Mouse (Mus musculus): ENCODE data around the gene Rorc. TPM values are rescaled to one million over a fixed set of nuclear protein-coding genes. Genes with fewer than 3 reads are reported as not detected.

Rorc gene
- polyA plus RNA-seq (2014; fragmentation: Nextera tagmentation; extraction: Ambion mirVana) = 4.7 and 5.4 TPM in 2 replicates

DNA sequence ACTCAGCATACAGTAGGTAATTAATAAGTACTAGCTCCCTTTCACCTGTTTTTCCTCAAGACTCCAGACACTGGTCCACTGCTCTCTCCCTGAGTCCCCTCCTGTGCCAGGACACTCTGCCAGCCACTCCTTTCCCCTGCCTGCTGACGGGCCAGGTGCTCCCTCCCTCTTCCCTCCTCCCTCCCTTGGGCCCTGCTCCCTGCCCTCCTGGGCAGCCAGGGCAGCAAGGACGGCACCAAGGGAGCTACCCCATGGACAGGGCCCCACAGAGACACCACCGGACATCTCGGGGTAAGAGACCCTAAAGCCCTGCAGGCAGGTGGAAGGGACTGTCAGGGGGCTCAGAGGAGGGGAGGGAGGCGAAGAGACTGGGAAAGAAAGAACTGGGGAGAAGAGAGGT, at the start of gene Rorc:
Rorc (plus strand) TSS at position 154 of the 400 bp plus-strand sequence.
- peak within 1 kb of the TSS; percentile 23; the same call in 1 of the 2 replicates for H3K4me3 ChIP-seq (ENCODE audit: low read depth, low read length)
- H3K9me3 ChIP-seq (ENCODE audit: low read depth, low read length) = no peaks in the 10 kb centered on the region
- H3K4me1 ChIP-seq (ENCODE audit: insufficient read depth) = no peaks in the 10 kb centered on the region
- no peaks in the 10 kb centered on the region for H3K27me3 ChIP-seq (ENCODE audit: insufficient read depth, low read length)
- H3K9ac ChIP-seq = no peak within 1 kb of the TSS
- 13% methylated on average over 5 of the region's 5 CpGs for WGBS
- H3K4me2 ChIP-seq = peak within 1 kb of the TSS; percentile 51
- no peaks in the 10 kb centered on the region for H3K36me3 ChIP-seq (ENCODE audit: insufficient read depth)
- no peak for ATAC-seq (ENCODE audit: insufficient read depth)
- peak within 1 kb of the TSS; percentile 62 for H3K27ac ChIP-seq (ENCODE audit: low read depth)
- TF ChIP-seq CTCF (IDR thresholded peaks at IDR 0.05; ENCODE audit: low read depth) = no peak
- DNase-seq = no peak

DNA sequence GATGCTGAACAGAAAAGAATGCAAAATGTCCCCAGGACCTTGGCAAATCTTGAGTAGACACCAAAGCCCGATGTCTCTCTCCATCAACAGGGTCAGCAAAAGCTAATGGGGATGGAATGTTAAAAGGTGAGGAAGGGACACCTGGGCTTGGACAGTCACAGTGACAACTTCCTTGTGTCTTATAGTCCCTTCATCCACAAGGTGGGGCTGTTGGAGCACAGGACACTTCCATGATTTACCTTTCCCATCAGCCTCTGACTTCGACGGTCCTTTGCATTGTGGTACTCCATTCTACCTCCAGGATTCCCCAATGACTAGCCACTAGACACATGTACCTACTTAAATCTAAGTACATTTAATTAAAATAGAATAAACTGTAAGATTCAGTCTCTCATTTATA, 43.9 kb upstream of the Rorc start:
- no peak for ATAC-seq (ENCODE audit: insufficient read depth)
- peak; percentile 44 for TF ChIP-seq CTCF (IDR thresholded peaks at IDR 0.05; ENCODE audit: low read depth)
- H3K36me3 ChIP-seq (ENCODE audit: insufficient read depth) = no peaks in the 10 kb centered on the region
- no peaks in the 10 kb centered on the region for H3K27me3 ChIP-seq (ENCODE audit: insufficient read depth, low read length)
- no peaks in the 10 kb centered on the region for H3K9me3 ChIP-seq (ENCODE audit: low read depth, low read length)
- 42% methylated on average over 3 of the region's 3 CpGs for WGBS
- H3K27ac ChIP-seq (ENCODE audit: low read depth) = no peak overlapping the region
- H3K4me1 ChIP-seq (ENCODE audit: insufficient read depth) = no peaks in the 10 kb centered on the region
- no peak overlapping the region for H3K9ac ChIP-seq
- H3K4me3 ChIP-seq (ENCODE audit: low read depth, low read length) = no peak overlapping the region
- H3K4me2 ChIP-seq = no peak overlapping the region
- peak; percentile 34 for DNase-seq

DNA sequence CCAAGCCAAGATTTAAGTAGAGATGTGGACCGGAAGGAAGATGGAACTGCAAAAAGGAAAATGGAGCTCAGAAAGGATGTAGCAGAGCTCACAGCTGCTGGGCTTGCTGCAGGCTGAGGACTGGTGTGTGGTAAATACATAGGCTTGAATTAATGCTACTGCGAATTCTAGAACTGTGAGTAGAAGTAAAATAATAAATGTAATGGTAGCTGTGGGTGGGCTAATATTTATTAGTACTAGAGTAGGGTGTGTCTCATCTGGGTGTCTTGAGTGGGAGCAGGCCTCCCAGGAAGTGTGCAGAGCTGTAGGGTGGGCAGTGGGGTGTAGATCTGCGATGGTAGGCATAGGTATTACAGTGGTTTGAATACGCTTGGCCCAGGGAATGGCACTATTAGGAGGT, 38.2 kb upstream of the Rorc start:
- 89% methylated on average over 4 of the region's 4 CpGs for WGBS

DNA sequence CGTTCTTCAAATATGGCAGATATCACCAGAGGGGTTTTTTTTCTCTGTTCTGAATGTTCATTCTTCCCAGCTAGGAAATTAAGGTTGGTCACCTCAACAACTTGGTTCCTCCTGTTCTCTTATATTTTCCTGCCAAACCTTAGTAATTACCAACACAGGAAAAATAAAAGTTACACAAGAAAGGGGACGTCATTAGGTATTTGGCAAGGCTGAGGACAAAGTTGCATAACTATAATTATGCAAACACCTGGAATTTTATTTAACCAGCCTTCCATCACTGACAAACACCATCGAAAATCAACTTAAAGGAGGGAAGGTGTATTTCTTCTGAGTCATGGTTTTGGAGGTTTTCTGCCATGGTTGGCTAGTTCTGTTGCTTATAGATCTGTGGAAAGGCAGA, 34.1 kb upstream of the Rorc start:
- DNase-seq (no peak), ATAC-seq (ENCODE audit: insufficient read depth) (no peak)
- Histone ChIP-seq H3K9ac (no peak overlapping the region), H3K4me1 (ENCODE audit: insufficient read depth) (no peaks in the 10 kb centered on the region), H3K27me3 (ENCODE audit: insufficient read depth, low read length) (no peaks in the 10 kb centered on the region), H3K36me3 (ENCODE audit: insufficient read depth) (no peaks in the 10 kb centered on the region), H3K4me2 (no peak overlapping the region), H3K9me3 (ENCODE audit: low read depth, low read length) (no peaks in the 10 kb centered on the region), H3K4me3 (ENCODE audit: low read depth, low read length) (no peak overlapping the region), H3K27ac (ENCODE audit: low read depth) (no peak overlapping the region)
- no peak for TF ChIP-seq CTCF (IDR thresholded peaks at IDR 0.05; ENCODE audit: low read depth)
- 79% methylated on average over 3 of the region's 3 CpGs for WGBS

More for the DNA sequence above, 38.2 kb upstream of the Rorc start:
- Histone ChIP-seq H3K27me3 (ENCODE audit: insufficient read depth, low read length) (no peaks in the 10 kb centered on the region), H3K27ac (ENCODE audit: low read depth) (no peak overlapping the region), H3K4me1 (ENCODE audit: insufficient read depth) (no peaks in the 10 kb centered on the region), H3K9ac (no peak overlapping the region), H3K4me3 (ENCODE audit: low read depth, low read length) (no peak overlapping the region), H3K9me3 (ENCODE audit: low read depth, low read length) (no peaks in the 10 kb centered on the region), H3K4me2 (no peak overlapping the region), H3K36me3 (ENCODE audit: insufficient read depth) (no peaks in the 10 kb centered on the region)
- TF ChIP-seq CTCF (IDR thresholded peaks at IDR 0.05; ENCODE audit: low read depth) = no peak
- no peak for DNase-seq
- no peak for ATAC-seq (ENCODE audit: insufficient read depth)

DNA sequence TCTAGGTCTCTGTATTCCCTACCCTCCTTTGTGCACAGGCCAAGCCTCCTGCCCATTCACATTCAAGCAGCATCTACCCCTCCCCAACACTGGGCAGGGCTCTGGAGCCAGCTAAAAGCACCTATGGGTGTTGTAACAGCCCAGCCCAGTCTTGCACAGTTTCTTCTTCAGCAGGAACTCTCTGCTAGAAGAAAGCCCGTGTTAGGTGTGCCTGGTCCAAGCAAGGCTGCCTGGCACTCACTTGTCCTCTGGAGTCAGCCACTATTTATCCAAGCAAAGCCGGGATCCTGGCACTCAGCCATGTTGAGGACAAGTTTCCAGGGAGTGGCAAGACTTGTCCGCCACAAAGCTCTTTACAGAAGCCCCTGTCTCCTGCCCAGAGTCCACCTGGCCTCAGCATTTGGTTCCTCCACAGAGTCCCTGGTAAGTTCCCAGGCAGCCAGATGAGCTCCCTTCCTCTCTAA, 30.6 kb upstream of the Rorc start, which contains the start of gene Them5:
Them5 (plus strand) TSS at position 141 of the 464 bp plus-strand sequence.
- H3K4me1 ChIP-seq (ENCODE audit: insufficient read depth) = no peaks in the 10 kb centered on the region
- H3K36me3 ChIP-seq (ENCODE audit: insufficient read depth) = no peaks in the 10 kb centered on the region
- DNase-seq (peak; percentile 76), ATAC-seq (ENCODE audit: insufficient read depth) (peak; percentile 41; the same call in 1 of the 2 replicates)
- H3K4me3 ChIP-seq (ENCODE audit: low read depth, low read length) = no peak within 1 kb of the TSS
- H3K4me2 ChIP-seq = no peak within 1 kb of the TSS
- no peaks in the 10 kb centered on the region for H3K9me3 ChIP-seq (ENCODE audit: low read depth, low read length)
- H3K27me3 ChIP-seq (ENCODE audit: insufficient read depth, low read length) = no peaks in the 10 kb centered on the region
- no peak within 1 kb of the TSS for H3K27ac ChIP-seq (ENCODE audit: low read depth)
- TF ChIP-seq CTCF (IDR thresholded peaks at IDR 0.05; ENCODE audit: low read depth) = no peak
- WGBS = 31% methylated on average over 3 of the region's 3 CpGs
- H3K9ac ChIP-seq = no peak within 1 kb of the TSS

DNA sequence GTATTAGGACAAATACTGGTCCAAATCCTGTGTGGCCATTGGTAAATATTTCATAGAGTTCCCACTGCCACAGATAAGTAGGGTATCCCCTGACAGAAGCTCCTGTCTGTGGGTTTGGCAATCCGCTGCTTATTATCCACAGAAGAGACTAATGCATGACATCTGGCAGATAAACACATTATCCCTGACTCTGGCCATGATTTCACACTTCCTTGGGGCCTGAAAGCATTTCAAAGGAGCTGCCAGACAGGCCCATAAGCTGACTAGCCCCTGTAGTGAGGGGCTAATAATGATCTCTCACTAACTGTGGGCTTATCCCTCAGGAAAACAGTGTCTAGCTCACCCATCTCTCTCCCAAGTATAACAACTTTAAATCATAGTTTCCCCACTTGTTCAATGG, 30.0 kb upstream of the Rorc start:
- 45% methylated on average over 1 of the region's 1 CpGs for WGBS
- no peaks in the 10 kb centered on the region for H3K9me3 ChIP-seq (ENCODE audit: low read depth, low read length)
- H3K4me2 ChIP-seq = no peak overlapping the region
- no peaks in the 10 kb centered on the region for H3K27me3 ChIP-seq (ENCODE audit: insufficient read depth, low read length)
- no peak for DNase-seq
- H3K4me3 ChIP-seq (ENCODE audit: low read depth, low read length) = no peak overlapping the region
- no peaks in the 10 kb centered on the region for H3K4me1 ChIP-seq (ENCODE audit: insufficient read depth)
- no peak for ATAC-seq (ENCODE audit: insufficient read depth)
- H3K27ac ChIP-seq (ENCODE audit: low read depth) = no peak overlapping the region
- H3K36me3 ChIP-seq (ENCODE audit: insufficient read depth) = no peaks in the 10 kb centered on the region
- no peak overlapping the region for H3K9ac ChIP-seq
- TF ChIP-seq CTCF (IDR thresholded peaks at IDR 0.05; ENCODE audit: low read depth) = no peak

DNA sequence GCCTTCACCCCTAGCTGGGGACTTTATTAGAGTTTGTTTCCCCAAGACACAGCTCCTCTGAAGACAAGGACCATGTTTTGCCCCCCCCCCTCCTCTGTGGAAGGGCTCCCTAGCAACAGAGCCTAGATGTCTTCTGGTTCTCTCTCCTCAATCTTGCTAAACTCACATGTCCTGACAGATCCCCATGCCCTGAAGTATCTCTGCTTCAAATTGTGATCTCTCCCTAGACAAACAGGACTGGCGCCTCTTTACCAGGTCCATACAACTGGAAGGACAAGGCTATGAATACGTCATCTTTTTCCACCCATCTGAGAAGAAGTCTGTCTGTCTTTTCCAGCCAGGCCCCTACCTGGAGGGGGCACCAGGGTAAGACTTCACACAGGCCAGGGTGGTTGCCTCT, 28.4 kb upstream of the Rorc start:
- no peak overlapping the region for H3K27ac ChIP-seq (ENCODE audit: low read depth)
- H3K4me3 ChIP-seq (ENCODE audit: low read depth, low read length) = no peak overlapping the region
- ATAC-seq (ENCODE audit: insufficient read depth) (no peak), DNase-seq (no peak)
- 75% methylated on average over 2 of the region's 2 CpGs for WGBS
- H3K9me3 ChIP-seq (ENCODE audit: low read depth, low read length) = no peaks in the 10 kb centered on the region
- H3K36me3 ChIP-seq (ENCODE audit: insufficient read depth) = no peaks in the 10 kb centered on the region
- H3K4me1 ChIP-seq (ENCODE audit: insufficient read depth) = no peaks in the 10 kb centered on the region
- no peak overlapping the region for H3K9ac ChIP-seq
- H3K4me2 ChIP-seq = no peak overlapping the region
- H3K27me3 ChIP-seq (ENCODE audit: insufficient read depth, low read length) = no peaks in the 10 kb centered on the region
- no peak for TF ChIP-seq CTCF (IDR thresholded peaks at IDR 0.05; ENCODE audit: low read depth)

DNA sequence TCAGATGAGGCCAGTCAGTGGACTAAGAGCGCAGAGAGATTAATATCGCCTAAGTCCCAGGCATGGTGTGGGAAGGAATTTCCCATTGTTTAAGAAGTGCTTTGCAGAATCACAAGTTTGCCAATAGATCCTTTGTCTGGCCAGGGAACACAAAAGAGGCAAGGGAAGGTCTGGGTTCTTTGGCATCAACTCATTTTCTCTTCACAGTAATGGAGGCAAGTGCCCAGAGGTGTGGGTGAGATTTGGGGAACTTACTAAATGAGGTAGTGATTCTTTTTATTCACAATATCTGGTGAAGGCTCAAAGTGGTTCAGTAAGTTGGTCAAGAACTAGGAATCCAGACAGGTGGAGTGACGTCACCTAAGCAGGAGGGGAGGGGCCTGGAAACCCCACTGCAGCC, 27.7 kb upstream of the Rorc start:
- H3K4me2 ChIP-seq = no peak overlapping the region
- WGBS = 50% methylated on average over 3 of the region's 3 CpGs
- H3K4me3 ChIP-seq (ENCODE audit: low read depth, low read length) = no peak overlapping the region
- H3K36me3 ChIP-seq (ENCODE audit: insufficient read depth) = no peaks in the 10 kb centered on the region
- no peaks in the 10 kb centered on the region for H3K4me1 ChIP-seq (ENCODE audit: insufficient read depth)
- no peaks in the 10 kb centered on the region for H3K9me3 ChIP-seq (ENCODE audit: low read depth, low read length)
- DNase-seq = no peak
- no peak overlapping the region for H3K9ac ChIP-seq
- no peak for ATAC-seq (ENCODE audit: insufficient read depth)
- no peak for TF ChIP-seq CTCF (IDR thresholded peaks at IDR 0.05; ENCODE audit: low read depth)
- no peaks in the 10 kb centered on the region for H3K27me3 ChIP-seq (ENCODE audit: insufficient read depth, low read length)
- H3K27ac ChIP-seq (ENCODE audit: low read depth) = no peak overlapping the region

All from lung, embryonic 14.5 days (tissue).